In genomic region chr6:114892363-114892762, GRCm38 (mm10) we compare ENCODE assay signal across 8 mouse cellular contexts.
A peak's percentile ranks its signal among the peaks of the same experiment; 100 is the strongest.
DNase-seq lines count a peak whose midpoint lies in the region; ATAC-seq and TF ChIP-seq lines count a peak whose summit lies in the region.

No protein-coding gene starts in this region.

- H3K4me2 ChIP-seq in kidney, postnatal 0 days (ENCODE audit: low read length): no peak overlapping the region
- no peak overlapping the region for H3K4me2 ChIP-seq in embryonic facial prominence, embryonic 11.5 days (ENCODE audit: low read depth, low read length)
- H3K4me2 ChIP-seq in heart, embryonic 16.5 days (ENCODE audit: low read depth, low read length): no peak overlapping the region
- H3K4me2 ChIP-seq in midbrain, postnatal 0 days (ENCODE audit: low read depth, low read length, poor library complexity, severe bottlenecking): peak overlapping the region; percentile 38

- no peak for DNase-seq in kidney, postnatal 0 days (ENCODE audit: low spot score)
- no peak for DNase-seq in kidney, postnatal 4 days
- DNase-seq in embryonic facial prominence, embryonic 11.5 days (ENCODE audit: low spot score): peak; percentile 62
- peak; percentile 71 to 79 for DNase-seq in left cerebral cortex, adult 9 months (ENCODE audit: low spot score in 2 of 2)
- peak; percentile 89 for DNase-seq in midbrain, postnatal 0 days (ENCODE audit: low spot score)
- DNase-seq in ovary, postnatal 14 days (ENCODE audit: low spot score): no peak

- ATAC-seq in kidney, postnatal 0 days (replicated peaks; ENCODE audit: low FRiP score, low read depth): no peak
- no peak for ATAC-seq in embryonic facial prominence, embryonic 11.5 days (replicated peaks; ENCODE audit: insufficient number of reproducible peaks, low FRiP score, low TSS enrichment, low read depth)
- no peak for ATAC-seq in heart, embryonic 16.5 days (replicated peaks; ENCODE audit: extremely low read depth, insufficient read depth, low FRiP score)
- peak; percentile 57 for ATAC-seq in midbrain, postnatal 0 days (ENCODE audit: low FRiP score)
- no peak for ATAC-seq in erythroblast, adult 5-6 weeks (replicated peaks; ENCODE audit: low FRiP score, poor library complexity, severe bottlenecking)

- no peaks in the 10 kb centered on the region for H3K9me3 ChIP-seq in kidney, postnatal 0 days (replicated peaks; ENCODE audit: low read length)
- H3K9me3 ChIP-seq in embryonic facial prominence, embryonic 11.5 days (replicated peaks; ENCODE audit: control insufficient read depth, low read length): no peaks in the 10 kb centered on the region
- no peaks in the 10 kb centered on the region for H3K9me3 ChIP-seq in heart, embryonic 16.5 days (replicated peaks; ENCODE audit: control insufficient read depth, low read length)
- no peaks in the 10 kb centered on the region for H3K9me3 ChIP-seq in midbrain, postnatal 0 days (ENCODE audit: low read length)

- H3K27ac ChIP-seq in kidney, postnatal 0 days: peak overlapping the region; percentile 50; the same call in 1 of the 2 replicates
- no peak overlapping the region for H3K27ac ChIP-seq in embryonic facial prominence, embryonic 11.5 days (replicated peaks; ENCODE audit: low read depth, low read length)
- H3K27ac ChIP-seq in heart, embryonic 16.5 days (ENCODE audit: low read length): peak overlapping the region; percentile 91; the same call in 1 of the 2 replicates
- peak overlapping the region; percentile 60 for H3K27ac ChIP-seq in midbrain, postnatal 0 days (ENCODE audit: low read depth, low read length)

- H3K36me3 ChIP-seq in kidney, postnatal 0 days (ENCODE audit: insufficient read depth, low read length): 0 out of 2 replicates have a peak, but pooled peaks cover 12% of the 10 kb centered on the region
- H3K36me3 ChIP-seq in embryonic facial prominence, embryonic 11.5 days (replicated peaks; ENCODE audit: control insufficient read depth, insufficient read depth, low read depth, low read length): no peaks in the 10 kb centered on the region
- peaks cover 7% of the 10 kb centered on the region; the same call in 1 of the 2 replicates for H3K36me3 ChIP-seq in heart, embryonic 16.5 days (ENCODE audit: control insufficient read depth, insufficient read depth)
- no peaks in the 10 kb centered on the region for H3K36me3 ChIP-seq in midbrain, postnatal 0 days (ENCODE audit: insufficient read depth, low read length)

- no peak for TF ChIP-seq CTCF in kidney, postnatal 0 days (IDR thresholded peaks at IDR 0.05; ENCODE audit: low read depth)
- no peak for TF ChIP-seq CTCF in midbrain, postnatal 0 days (IDR thresholded peaks at IDR 0.05)

- H3K9ac ChIP-seq in kidney, postnatal 0 days (ENCODE audit: low read depth, low read length): no peak overlapping the region; the same call in 1 of the 2 replicates
- no peak overlapping the region for H3K9ac ChIP-seq in embryonic facial prominence, embryonic 11.5 days (replicated peaks; ENCODE audit: low read length)
- peak overlapping the region; percentile 52 for H3K9ac ChIP-seq in heart, embryonic 16.5 days (ENCODE audit: low read length)
- no peak overlapping the region for H3K9ac ChIP-seq in midbrain, postnatal 0 days (replicated peaks; ENCODE audit: low read length, poor library complexity, severe bottlenecking)

- peaks cover 36% of the 10 kb centered on the region for H3K4me1 ChIP-seq in kidney, postnatal 0 days (replicated peaks; ENCODE audit: insufficient read depth, low read length)
- H3K4me1 ChIP-seq in embryonic facial prominence, embryonic 11.5 days (ENCODE audit: control insufficient read depth, insufficient read depth, low read length): peaks cover 10% of the 10 kb centered on the region
- H3K4me1 ChIP-seq in heart, embryonic 16.5 days (ENCODE audit: control insufficient read depth, insufficient read depth, low read length): peaks cover 81% of the 10 kb centered on the region
- peaks cover 44% of the 10 kb centered on the region for H3K4me1 ChIP-seq in midbrain, postnatal 0 days (ENCODE audit: insufficient read depth, low read length)

- WGBS in kidney, postnatal 0 days: 40% methylated on average over 6 of the region's 6 CpGs
- WGBS in embryonic facial prominence, embryonic 11.5 days: 32% methylated on average over 6 of the region's 6 CpGs
- WGBS in heart, embryonic 16.5 days: 32% methylated on average over 6 of the region's 6 CpGs
- 6% methylated on average over 6 of the region's 6 CpGs for WGBS in midbrain, postnatal 0 days

- H3K4me3 ChIP-seq in kidney, postnatal 0 days (replicated peaks; ENCODE audit: low read depth, low read length): no peak overlapping the region
- no peak overlapping the region for H3K4me3 ChIP-seq in embryonic facial prominence, embryonic 11.5 days (ENCODE audit: low read depth, low read length)
- no peak overlapping the region for H3K4me3 ChIP-seq in heart, embryonic 16.5 days (ENCODE audit: low read length)
- no peak overlapping the region for H3K4me3 ChIP-seq in midbrain, postnatal 0 days (ENCODE audit: low read depth, low read length)

- no peaks in the 10 kb centered on the region for H3K27me3 ChIP-seq in kidney, postnatal 0 days (ENCODE audit: insufficient read depth, low read length)
- no peaks in the 10 kb centered on the region for H3K27me3 ChIP-seq in embryonic facial prominence, embryonic 11.5 days (ENCODE audit: control insufficient read depth, insufficient read depth, low read length)
- no peaks in the 10 kb centered on the region for H3K27me3 ChIP-seq in heart, embryonic 16.5 days (ENCODE audit: control insufficient read depth, insufficient read depth, low read length)
- H3K27me3 ChIP-seq in midbrain, postnatal 0 days (ENCODE audit: insufficient read depth, low read length): no peaks in the 10 kb centered on the region

Comparison
In these comparisons a context has a peak if more than half of its experiments do, and no peak if none do; other contexts are left out.
1. DNase-seq: peak in embryonic facial prominence, embryonic 11.5 days (single experiment), left cerebral cortex, adult 9 months (2 of 2) and midbrain, postnatal 0 days (single experiment); none in kidney, postnatal 0 days (single experiment), kidney, postnatal 4 days (0 of 2) and ovary, postnatal 14 days (single experiment).